Mouse (Mus musculus) kidney, embryonic 15.5 days (tissue): ENCODE results near the gene Kctd6. TPM values are rescaled to one million over a fixed set of nuclear protein-coding genes. Genes with fewer than 3 reads are reported as not detected.
A peak's percentile ranks its signal among the peaks of the same experiment; 100 is the strongest.

ENCODE experiments used
- ATAC-seq: fragments of 200-750 bp; cut with Nextera tagmentation; replicated peaks from 2 replicates; pipeline ENCODE4 v1.8.0; 2017; ENCODE audit warnings: moderate TSS enrichment; ENCODE audit not compliant: low FRiP score
- H3K27ac ChIP-seq: fragments of 300-500 bp; sonication (generic); 2 replicates; pipeline ENCODE4 v1.5.1; 2015; ENCODE audit warnings: mild to moderate bottlenecking, inconsistent platforms
- H3K27me3 ChIP-seq: fragments of 300-500 bp; sonication (generic); 2 replicates; pipeline ENCODE4 v1.6.1; 2015; ENCODE audit warnings: inconsistent platforms
- H3K36me3 ChIP-seq: fragments of 300-500 bp; sonication (generic); 2 replicates; pipeline ENCODE4 v1.6.1; 2015; ENCODE audit warnings: inconsistent platforms
- H3K4me1 ChIP-seq: fragments of 300-500 bp; sonication (generic); 2 replicates; pipeline ENCODE4 v1.6.1; 2015; ENCODE audit warnings: inconsistent platforms
- H3K4me2 ChIP-seq: fragments of 300-500 bp; sonication (generic); 2 replicates; pipeline ENCODE4 v1.6.1; 2015; ENCODE audit warnings: moderate library complexity, mild to moderate bottlenecking, inconsistent platforms
- H3K4me3 ChIP-seq: fragments of 300-500 bp; sonication (generic); replicated peaks from 2 replicates; pipeline ENCODE4 v1.5.1; 2015; ENCODE audit warnings: mild to moderate bottlenecking, inconsistent platforms
- H3K9ac ChIP-seq: fragments of 300-500 bp; sonication (generic); 2 replicates; pipeline ENCODE4 v1.6.1; 2015; ENCODE audit warnings: mild to moderate bottlenecking, inconsistent platforms
- H3K9me3 ChIP-seq: fragments of 300-500 bp; sonication (generic); replicated peaks from 2 replicates; pipeline ENCODE4 v1.6.1; 2016; ENCODE audit warnings: inconsistent platforms
- WGBS: fragments of 180-500 bp; shearing (Covaris S2); methylation state at CpG from one replicate; pipeline ENCODE4 v1.1.7; 2015; ENCODE audit warnings: mixed read lengths; 5-methylcytosine and 5-hydroxymethylcytosine counted together
- polyA plus RNA-seq: library from polyadenylated mRNA; unstranded; fragments of >200 nt; fragmentation: Nextera tagmentation; extraction: Ambion mirVana; gene quantifications from 2 replicates; pipeline ENCODE4 v1.2.1, GENCODE M21; 2015

Kctd6 gene
- polyA plus RNA-seq, 1 experiment from 2014 or later: 9.0 TPM

DNA sequence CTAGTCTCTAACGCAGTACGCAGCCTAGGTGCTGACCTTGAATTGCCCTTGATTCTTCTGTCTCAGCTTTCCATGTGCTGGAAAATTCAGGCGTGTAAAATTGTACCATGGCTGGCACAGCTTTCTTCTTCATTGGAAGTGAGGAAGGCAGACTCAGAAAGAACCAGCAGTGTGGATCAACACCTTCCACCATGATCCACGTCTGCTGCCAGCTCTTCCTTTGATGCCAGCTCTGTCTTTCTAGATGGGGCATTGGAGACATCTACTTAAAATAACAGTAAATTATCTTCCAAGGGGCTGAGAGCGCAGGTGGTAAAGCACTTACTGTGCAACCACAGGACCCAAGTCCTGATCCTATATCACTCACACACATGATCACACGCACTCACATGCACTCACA, 21.2 kb upstream of the Kctd6 start:
- H3K36me3 ChIP-seq: no peaks in the 10 kb centered on the region
- H3K9me3 ChIP-seq: no peaks in the 10 kb centered on the region
- no peak overlapping the region for H3K4me3 ChIP-seq
- H3K9ac ChIP-seq: no peak overlapping the region
- H3K4me1 ChIP-seq: no peaks in the 10 kb centered on the region; the same call in 1 of the 2 replicates
- 87% methylated on average over 6 of the region's 6 CpGs for WGBS
- no peak overlapping the region for H3K4me2 ChIP-seq
- ATAC-seq: no peak
- H3K27me3 ChIP-seq: no peaks in the 10 kb centered on the region
- no peak overlapping the region for H3K27ac ChIP-seq

DNA sequence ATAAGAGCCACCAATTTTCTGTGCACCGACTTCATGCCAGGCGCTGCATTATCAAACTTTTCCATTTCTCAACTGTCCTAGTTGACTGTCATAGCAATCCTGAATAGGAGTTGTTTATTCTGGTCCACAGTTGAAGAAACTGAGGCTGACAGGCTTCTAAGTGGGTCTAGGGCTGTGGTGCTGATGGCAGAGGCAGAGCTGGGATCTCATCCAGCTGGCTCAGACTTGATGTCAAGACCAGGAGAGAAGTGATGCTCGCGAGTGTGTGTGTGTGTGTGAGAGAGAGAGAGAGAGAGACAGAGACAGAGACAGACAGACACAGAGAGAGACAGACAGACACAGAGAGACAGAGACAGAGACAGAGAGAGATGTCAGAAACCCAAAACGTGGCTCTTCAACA, 13.2 kb upstream of the Kctd6 start:
- WGBS: 86% methylated on average over 5 of the region's 5 CpGs
- no peaks in the 10 kb centered on the region for H3K9me3 ChIP-seq
- H3K36me3 ChIP-seq: no peaks in the 10 kb centered on the region

DNA sequence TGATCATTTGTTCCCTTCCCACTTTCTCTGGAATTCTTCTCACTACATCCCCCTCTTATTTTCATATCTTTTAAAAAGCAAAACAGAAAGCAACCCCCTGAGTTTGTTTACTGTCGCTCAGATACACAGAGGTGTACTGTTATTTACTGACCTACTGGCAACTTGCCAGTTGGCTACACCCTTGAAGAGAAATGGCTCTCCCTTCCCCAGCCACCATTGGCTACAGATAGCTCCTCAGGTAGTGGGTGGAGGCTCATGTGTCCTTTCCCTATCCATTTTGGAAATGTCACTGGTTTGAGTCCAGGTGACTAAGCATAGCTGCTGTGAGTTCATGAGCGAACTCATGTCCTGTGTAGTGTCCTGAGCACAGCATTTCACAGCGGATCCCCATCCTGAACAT, 12.2 kb upstream of the Kctd6 start:
- Histone ChIP-seq H3K4me1 (0 out of 2 replicates have a peak, but pooled peaks cover 2% of the 10 kb centered on the region), H3K4me2 (no peak overlapping the region), H3K27ac (no peak overlapping the region), H3K9ac (no peak overlapping the region), H3K4me3 (no peak overlapping the region), H3K36me3 (no peaks in the 10 kb centered on the region), H3K9me3 (no peaks in the 10 kb centered on the region), H3K27me3 (no peaks in the 10 kb centered on the region)
- ATAC-seq: no peak
- WGBS: 81% methylated on average over 3 of the region's 3 CpGs

More for the DNA sequence above, 13.2 kb upstream of the Kctd6 start:
- Histone ChIP-seq H3K9ac (no peak overlapping the region), H3K4me2 (no peak overlapping the region), H3K4me1 (no peaks in the 10 kb centered on the region), H3K27me3 (no peaks in the 10 kb centered on the region), H3K27ac (no peak overlapping the region), H3K4me3 (no peak overlapping the region)
- ATAC-seq: no peak

DNA sequence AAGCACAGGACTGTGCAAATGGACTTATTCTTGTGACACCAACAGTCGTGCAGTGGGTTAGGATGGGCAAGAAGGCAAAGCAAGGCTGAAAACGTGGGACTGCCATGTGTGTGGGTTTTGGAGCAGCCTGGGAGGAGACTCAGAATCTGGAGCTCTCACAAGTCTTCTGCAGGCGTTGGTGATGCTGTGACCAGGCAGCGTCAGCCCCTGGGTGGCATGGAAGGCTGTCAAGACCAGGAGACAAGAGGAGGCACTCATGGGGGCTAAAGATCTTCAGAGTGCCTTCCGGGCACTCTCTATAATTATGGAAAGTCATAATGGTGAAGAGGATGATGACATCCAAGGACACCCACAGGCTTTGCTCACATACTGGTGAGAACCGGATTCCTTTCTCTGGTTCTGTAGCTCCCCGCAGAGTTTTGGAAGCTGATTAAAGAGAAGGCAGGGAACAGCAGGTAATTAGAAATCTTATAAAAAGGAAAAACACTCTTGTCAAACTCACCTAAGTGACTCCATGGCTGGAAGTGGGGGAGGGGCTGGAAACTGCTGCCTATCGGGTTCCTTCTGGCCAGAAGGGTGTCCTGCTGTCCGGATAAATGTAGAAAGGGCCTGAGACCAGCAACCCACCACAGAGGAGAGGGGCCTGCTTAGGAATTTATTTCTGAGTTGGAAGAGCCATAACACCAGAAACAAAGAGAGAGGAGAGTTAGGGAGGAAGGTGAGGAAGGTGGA, 7.6 kb upstream of the Kctd6 start:
- H3K36me3 ChIP-seq: no peaks in the 10 kb centered on the region
- WGBS: 60% methylated on average over 9 of the region's 9 CpGs
- H3K27ac ChIP-seq: no peak overlapping the region
- no peaks in the 10 kb centered on the region for H3K9me3 ChIP-seq
- H3K9ac ChIP-seq: no peak overlapping the region
- no peaks in the 10 kb centered on the region for H3K27me3 ChIP-seq
- H3K4me3 ChIP-seq: no peak overlapping the region
- H3K4me1 ChIP-seq: 0 out of 2 replicates have a peak, but pooled peaks cover 2% of the 10 kb centered on the region
- no peak for ATAC-seq
- H3K4me2 ChIP-seq: no peak overlapping the region

DNA sequence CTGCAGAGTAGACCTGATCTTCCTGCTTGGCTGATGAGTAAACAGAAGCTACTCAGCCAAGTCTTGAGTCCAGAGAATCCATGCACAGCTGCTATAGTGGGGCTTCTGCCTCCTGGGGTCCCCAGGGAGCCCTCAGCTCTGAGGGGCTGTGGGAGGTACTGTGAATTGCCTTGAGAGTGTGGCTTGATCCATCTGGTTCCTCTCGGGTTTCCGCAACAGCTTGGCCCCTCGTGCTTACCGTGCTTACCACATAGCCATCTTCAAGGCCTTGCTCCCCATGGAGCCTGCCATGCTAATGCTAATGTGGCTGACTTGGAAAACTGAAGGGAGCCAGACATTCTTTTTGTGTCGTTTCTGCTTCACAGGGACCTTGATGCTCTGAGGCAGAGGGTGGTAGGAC, 6.8 kb upstream of the Kctd6 start:
- WGBS: 21% methylated on average over 5 of the region's 5 CpGs
- Histone ChIP-seq H3K4me1 (0 out of 2 replicates have a peak, but pooled peaks cover 2% of the 10 kb centered on the region), H3K4me3 (no peak overlapping the region), H3K9me3 (no peaks in the 10 kb centered on the region), H3K4me2 (no peak overlapping the region), H3K27ac (no peak overlapping the region), H3K27me3 (no peaks in the 10 kb centered on the region), H3K36me3 (no peaks in the 10 kb centered on the region), H3K9ac (no peak overlapping the region)
- ATAC-seq: 0 out of 2 replicates have a peak, but pooled peaks have one; percentile 36

DNA sequence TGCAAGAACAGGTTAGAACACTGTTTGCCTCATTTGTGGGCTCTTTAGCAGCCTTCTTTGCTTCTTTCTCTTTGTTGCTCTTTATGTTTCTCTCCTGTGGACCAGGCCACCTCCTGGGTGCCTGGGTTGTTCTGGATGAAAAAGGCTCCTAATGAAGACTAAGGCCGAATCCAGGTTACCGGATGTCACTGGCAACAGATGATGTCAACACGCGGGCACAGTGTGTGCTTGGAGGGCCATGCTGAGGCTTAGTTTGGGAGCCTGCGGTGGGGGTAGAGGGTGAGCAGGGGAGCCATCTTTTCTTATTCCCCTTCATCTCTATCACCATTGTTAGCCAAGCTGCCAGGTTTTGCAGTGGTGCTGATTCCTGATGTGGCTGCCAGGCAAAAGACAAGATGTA, 6.4 kb upstream of the Kctd6 start:
- Histone ChIP-seq H3K36me3 (no peaks in the 10 kb centered on the region), H3K27me3 (no peaks in the 10 kb centered on the region), H3K4me3 (no peak overlapping the region), H3K9ac (no peak overlapping the region), H3K9me3 (no peaks in the 10 kb centered on the region), H3K4me1 (0 out of 2 replicates have a peak, but pooled peaks cover 2% of the 10 kb centered on the region), H3K4me2 (no peak overlapping the region), H3K27ac (no peak overlapping the region)
- no peak for ATAC-seq
- 85% methylated on average over 5 of the region's 5 CpGs for WGBS

DNA sequence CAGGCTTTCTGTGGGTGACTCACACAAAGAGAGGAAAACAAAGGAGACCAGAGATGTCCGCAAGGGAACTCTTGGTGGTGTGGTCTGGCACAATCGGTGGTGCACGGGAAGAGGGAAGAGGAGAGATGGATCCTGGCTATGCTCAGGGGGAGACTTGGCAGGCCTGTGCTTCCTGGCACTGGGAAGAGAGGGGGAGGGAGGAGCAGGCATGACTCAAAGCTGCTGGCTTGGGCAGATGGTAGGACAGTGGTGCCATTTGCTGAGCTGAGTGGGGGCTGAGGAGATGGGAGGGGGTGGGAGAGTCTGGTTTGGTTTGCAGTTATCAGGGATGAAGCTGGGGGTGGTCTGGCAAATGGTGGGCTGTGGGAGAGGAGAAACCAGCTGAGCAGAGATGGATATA, 5.1 kb upstream of the Kctd6 start:
- Histone ChIP-seq H3K27ac (no peak overlapping the region), H3K27me3 (no peaks in the 10 kb centered on the region), H3K9ac (no peak overlapping the region), H3K9me3 (no peaks in the 10 kb centered on the region), H3K4me3 (no peak overlapping the region), H3K36me3 (no peaks in the 10 kb centered on the region), H3K4me1 (0 out of 2 replicates have a peak, but pooled peaks cover 2% of the 10 kb centered on the region), H3K4me2 (no peak overlapping the region)
- WGBS: 92% methylated on average over 3 of the region's 3 CpGs
- ATAC-seq: no peak

DNA sequence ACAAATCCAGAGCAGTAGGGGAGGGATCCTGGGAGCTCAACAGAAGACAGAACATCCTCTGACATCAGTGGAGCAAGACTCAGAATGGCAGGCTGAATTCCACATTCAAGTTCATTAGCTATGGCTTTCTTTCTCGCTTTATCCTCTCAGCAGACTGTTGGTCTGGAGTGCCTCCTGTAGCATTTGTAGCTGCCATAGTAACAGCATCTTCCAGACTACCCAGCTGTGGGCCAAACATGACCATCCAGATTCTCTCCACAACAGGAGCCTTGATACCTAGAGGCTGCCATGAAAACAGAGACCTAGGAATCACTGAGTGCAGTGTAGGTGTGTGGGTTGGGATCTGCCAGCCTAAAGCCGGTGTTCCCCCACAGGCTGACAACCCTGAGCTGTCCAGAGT, 4.0 kb upstream of the Kctd6 start:
- Histone ChIP-seq H3K4me3 (no peak overlapping the region), H3K36me3 (no peaks in the 10 kb centered on the region), H3K27ac (no peak overlapping the region), H3K9ac (no peak overlapping the region), H3K4me2 (no peak overlapping the region), H3K27me3 (no peaks in the 10 kb centered on the region), H3K9me3 (no peaks in the 10 kb centered on the region), H3K4me1 (peaks cover 6% of the 10 kb centered on the region)
- no peak for ATAC-seq
- WGBS: 94% methylated on average over 2 of the region's 2 CpGs

DNA sequence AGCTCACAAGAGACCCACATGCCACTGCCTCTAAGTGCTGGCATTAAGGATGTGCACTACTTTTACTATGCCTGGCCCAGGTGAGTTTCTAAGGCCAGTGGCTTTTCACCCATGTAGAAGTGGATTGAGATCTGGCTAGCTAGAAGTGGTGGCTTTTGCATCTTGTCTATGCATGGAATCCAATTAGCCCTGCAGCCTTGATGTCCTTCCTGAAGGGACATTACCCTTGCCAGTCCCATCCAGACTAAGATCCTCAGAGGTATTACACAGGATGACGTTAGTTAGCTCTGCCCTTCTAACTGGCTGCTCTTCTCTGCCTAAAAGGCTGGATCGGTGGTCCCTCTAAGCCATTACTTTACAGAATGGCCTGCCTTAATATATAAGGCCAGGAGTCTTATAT, 944 bp upstream of the Kctd6 start:
- Histone ChIP-seq H3K27me3 (no peaks in the 10 kb centered on the region), H3K27ac (no peak overlapping the region), H3K36me3 (no peaks in the 10 kb centered on the region), H3K4me1 (peaks cover 17% of the 10 kb centered on the region), H3K9ac (no peak overlapping the region), H3K9me3 (no peaks in the 10 kb centered on the region), H3K4me3 (no peak overlapping the region), H3K4me2 (no peak overlapping the region)
- 78% methylated on average over 2 of the region's 2 CpGs for WGBS
- no peak for ATAC-seq

DNA sequence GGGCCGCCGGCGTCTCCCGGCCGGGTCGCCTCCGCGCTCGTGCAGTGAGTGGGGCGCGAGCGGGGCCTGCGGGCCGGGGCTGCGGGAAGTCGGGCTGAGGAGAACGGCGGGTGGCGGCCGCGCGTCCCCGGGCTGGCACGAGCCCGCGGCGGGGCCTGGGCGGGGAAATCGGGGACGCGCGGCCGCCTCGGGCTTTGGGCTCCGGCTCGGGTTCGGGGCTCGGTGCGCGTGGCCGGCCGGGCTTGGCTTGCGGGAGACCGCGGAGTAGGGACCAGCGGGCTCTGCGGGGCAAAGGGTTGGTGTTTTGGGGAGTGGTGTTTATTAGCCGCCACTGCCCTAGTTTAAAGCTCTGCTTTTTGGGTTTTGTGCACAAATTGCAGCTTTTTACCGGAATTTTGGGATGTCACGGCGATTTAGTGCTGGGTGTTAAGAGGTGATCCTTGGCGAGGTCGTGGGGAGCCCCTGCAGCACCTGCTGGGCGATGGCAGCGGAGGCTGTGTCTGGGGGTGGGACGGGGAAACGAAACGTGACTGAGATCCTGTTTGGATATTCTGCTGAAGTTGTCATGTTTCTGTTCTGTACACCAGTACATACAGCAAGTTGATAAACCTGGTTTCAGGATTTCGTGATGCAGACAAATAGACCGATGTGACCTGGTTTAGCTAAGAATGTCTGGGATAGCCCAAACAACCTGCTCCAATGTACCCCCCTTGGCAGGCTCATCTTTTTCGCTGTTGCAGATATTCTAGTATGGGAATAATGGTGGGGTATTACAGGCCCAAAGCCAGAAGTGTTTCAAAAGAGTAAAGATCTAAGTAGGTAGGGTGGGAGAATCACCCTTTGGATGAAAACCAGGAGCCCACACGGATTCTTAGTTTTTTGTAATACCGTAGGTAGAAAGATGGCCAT, 613 bp downstream of the Kctd6 start:
- H3K4me3 ChIP-seq: peak overlapping the region; percentile 79

DNA sequence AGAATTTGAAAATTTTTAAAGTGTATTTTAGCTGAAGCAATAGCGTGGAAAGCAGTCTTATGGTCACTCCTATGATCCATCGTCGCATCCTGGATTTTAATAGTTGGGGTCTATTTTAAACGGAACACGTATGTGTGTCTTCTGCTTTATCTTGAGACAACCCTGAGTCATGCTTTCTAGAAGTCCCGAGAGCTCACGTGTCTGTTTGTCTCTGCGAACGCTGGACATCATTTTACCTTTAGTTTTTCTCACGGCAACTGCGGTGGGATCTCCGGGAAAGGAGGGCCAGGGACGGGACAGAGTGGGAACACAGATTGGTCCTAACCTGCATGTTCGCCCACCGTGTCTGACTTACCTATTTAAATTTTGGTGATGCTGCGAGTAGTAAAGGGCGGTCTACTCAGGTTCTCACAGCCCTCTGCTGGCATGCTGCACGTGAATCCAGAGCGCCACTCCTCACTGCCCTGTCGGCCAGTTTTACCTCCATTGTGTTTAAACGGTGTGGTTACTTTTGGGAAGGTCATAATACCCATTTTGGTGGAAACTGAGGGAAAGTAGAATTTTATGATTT, 1.4 kb downstream of the Kctd6 start:
- Histone ChIP-seq H3K4me3 (peak overlapping the region; percentile 79), H3K4me1 (peaks cover 34% of the 10 kb centered on the region), H3K9me3 (no peaks in the 10 kb centered on the region), H3K27ac (no peak overlapping the region), H3K36me3 (no peaks in the 10 kb centered on the region), H3K4me2 (peak overlapping the region; percentile 82), H3K9ac (0 out of 2 replicates have a peak overlapping the region, but pooled peaks have one; percentile 1), H3K27me3 (no peaks in the 10 kb centered on the region)
- ATAC-seq: no peak
- WGBS: 14% methylated on average over 21 of the region's 21 CpGs

More for the DNA sequence above, 613 bp downstream of the Kctd6 start:
- Histone ChIP-seq H3K27ac (peak overlapping the region; percentile 92), H3K4me2 (peak overlapping the region; percentile 82), H3K27me3 (no peaks in the 10 kb centered on the region), H3K4me1 (peaks cover 29% of the 10 kb centered on the region), H3K9ac (peak overlapping the region; percentile 91), H3K9me3 (no peaks in the 10 kb centered on the region), H3K36me3 (no peaks in the 10 kb centered on the region)
- ATAC-seq: peak; percentile 79
- 2% methylated on average over 62 of the region's 63 CpGs for WGBS

DNA sequence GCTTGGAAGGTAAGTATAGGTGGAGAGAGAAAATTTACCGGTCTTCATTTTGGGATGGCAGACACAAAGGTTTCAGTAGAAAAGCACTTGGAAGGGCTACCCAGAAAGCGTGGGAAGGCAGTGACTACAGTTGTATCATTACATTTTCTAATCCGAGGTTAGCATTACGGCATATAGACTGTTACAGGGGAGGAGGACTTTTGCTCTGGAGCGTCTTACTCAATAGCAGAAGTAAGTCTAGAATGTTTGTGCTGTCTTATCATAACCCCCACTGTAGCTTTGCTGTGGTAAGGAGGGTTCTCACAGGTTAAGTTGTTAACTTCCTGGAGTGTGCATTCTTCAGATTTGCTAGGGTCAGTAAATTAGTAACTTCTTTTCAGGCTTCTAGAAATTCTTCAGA, 2.2 kb downstream of the Kctd6 start:
- Histone ChIP-seq H3K4me2 (peak overlapping the region; percentile 82), H3K9ac (no peak overlapping the region), H3K4me1 (peaks cover 34% of the 10 kb centered on the region), H3K9me3 (no peaks in the 10 kb centered on the region), H3K27ac (no peak overlapping the region), H3K36me3 (peaks cover 2% of the 10 kb centered on the region; the same call in 1 of the 2 replicates), H3K27me3 (no peaks in the 10 kb centered on the region), H3K4me3 (peak overlapping the region; percentile 79)
- WGBS: 64% methylated on average over 5 of the region's 5 CpGs
- no peak for ATAC-seq
